Mouse (Mus musculus): ENCODE measurements around the gene Gm17268. TPM values are rescaled to one million over a fixed set of nuclear protein-coding genes. Genes with fewer than 3 reads are reported as not detected.

The Gm17268 gene
- not detected in 2 replicates for polyA plus RNA-seq (2016; fragmentation: Nextera tagmentation; extraction: Ambion mirVana)

DNA sequence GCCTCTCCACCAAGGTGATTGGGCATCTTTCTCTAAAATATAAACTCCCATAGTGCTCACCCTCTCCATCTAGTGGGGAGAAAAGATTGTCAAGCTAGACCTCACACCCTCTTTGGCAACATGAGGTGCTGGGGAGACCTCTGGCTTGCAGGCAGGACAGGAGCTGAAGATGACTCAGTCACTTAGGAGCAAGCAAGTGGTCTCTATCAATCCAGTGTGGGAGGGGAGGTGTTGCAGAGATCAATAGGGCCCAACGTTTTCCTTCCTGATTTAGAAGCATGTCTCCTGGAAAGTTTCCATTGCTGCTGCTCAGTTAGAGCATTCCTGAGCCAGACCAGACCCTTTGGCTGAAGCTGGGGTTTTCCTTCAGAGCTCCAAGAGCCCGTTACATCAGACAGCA lies at the start of gene Gm17268:
Gene Gm17268, minus strand, starts transcription at position 28 of the 400 bp plus-strand sequence.
- Histone ChIP-seq H3K27me3 (ENCODE audit: insufficient read depth, poor library complexity, severe bottlenecking) (no peaks in the 10 kb centered on the region), H3K36me3 (no peaks in the 10 kb centered on the region), H3K27ac (no peak within 1 kb of the TSS), H3K4me3 (no peak within 1 kb of the TSS), H3K9me3 (no peaks in the 10 kb centered on the region), H3K4me1 (peaks cover 9% of the 10 kb centered on the region; the same call in 1 of the 2 replicates)
- 22% methylated on average over 2 of the region's 2 CpGs for WGBS
- DNase-seq (ENCODE audit: low spot score), result no peak

DNA sequence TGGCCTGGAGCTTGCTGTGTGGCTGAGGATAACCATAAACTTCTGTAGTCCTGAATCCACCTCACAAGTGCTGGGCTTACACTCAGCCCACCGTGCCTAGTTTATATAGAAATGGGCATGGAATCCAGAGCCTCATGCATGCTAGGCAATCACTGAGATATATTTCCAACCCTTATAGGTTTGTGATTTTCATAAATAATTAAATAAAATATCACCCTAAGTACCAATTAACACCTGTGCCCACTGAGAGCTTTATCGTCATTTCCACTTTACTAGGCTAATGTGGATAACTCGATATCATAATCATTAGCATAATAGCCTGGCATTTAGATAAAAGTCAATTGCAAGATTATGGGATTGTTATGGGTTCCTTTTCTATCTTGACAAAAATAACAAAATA lies 46.0 kb upstream of the Gm17268 start:
- H3K36me3 ChIP-seq, result no peaks in the 10 kb centered on the region
- no peak for DNase-seq (ENCODE audit: low spot score)
- no peaks in the 10 kb centered on the region for H3K4me1 ChIP-seq
- H3K4me3 ChIP-seq, result no peak overlapping the region
- no peak overlapping the region for H3K27ac ChIP-seq
- H3K9me3 ChIP-seq, result no peaks in the 10 kb centered on the region
- WGBS, result 82% methylated on average over 3 of the region's 3 CpGs
- no peaks in the 10 kb centered on the region for H3K27me3 ChIP-seq (ENCODE audit: insufficient read depth, poor library complexity, severe bottlenecking)

DNA sequence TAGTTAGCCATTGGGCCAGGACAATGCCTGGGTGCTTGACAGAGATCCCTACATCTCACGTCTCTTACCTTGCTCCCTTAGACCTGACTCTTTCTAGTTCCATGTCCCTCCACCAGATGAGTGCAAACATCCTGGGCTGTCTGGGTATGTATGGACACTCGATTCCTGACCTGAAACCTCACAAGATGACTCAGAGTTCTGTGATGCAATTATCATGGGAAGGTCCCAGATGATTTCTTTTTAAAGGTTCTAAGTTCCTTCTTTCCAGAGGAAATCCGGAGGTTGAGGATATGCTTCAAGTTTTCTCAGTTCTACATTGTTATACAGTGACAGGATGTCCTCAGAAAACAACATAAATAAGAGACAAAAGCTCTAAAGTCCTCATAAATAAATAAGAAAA lies 42.5 kb upstream of the Gm17268 start:
- no peaks in the 10 kb centered on the region for H3K4me1 ChIP-seq
- H3K4me3 ChIP-seq, result no peak overlapping the region
- WGBS, result 71% methylated on average over 3 of the region's 3 CpGs
- H3K9me3 ChIP-seq, result no peaks in the 10 kb centered on the region
- H3K27me3 ChIP-seq (ENCODE audit: insufficient read depth, poor library complexity, severe bottlenecking), result no peaks in the 10 kb centered on the region
- DNase-seq (ENCODE audit: low spot score), result peak; percentile 22
- no peak overlapping the region for H3K27ac ChIP-seq
- H3K36me3 ChIP-seq, result no peaks in the 10 kb centered on the region

DNA sequence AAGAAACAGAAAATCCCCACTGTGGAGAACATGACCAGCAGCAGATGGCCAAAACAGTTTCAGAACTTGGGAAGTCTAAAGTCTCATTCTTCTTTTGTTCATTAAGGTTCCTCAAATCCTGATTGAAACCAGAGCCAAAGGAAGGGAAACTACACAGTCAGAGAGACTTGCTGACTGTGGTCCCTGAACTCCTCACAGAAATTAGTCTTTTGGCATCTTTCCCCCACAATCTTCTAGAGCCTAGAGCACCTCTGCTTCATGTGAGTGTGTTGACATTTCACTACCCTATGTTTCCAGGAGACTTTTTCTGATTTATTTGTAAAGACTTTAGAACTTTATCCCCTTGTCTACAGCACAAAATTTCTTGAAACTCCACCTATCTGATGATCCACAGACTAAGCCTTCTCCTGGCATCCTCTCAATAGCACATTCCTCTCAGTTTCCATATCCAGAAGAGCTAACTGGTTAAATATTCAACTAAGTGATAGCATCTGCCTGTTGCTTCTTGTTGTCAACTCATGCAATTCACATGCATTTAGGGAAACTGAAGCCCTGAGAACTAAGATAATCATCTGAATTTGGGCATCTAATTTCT lies 39.9 kb upstream of the Gm17268 start:
- no peaks in the 10 kb centered on the region for H3K36me3 ChIP-seq
- no peak overlapping the region for H3K4me3 ChIP-seq
- H3K4me1 ChIP-seq, result no peaks in the 10 kb centered on the region
- no peaks in the 10 kb centered on the region for H3K27me3 ChIP-seq (ENCODE audit: insufficient read depth, poor library complexity, severe bottlenecking)
- no peak for DNase-seq (ENCODE audit: low spot score)
- no peak overlapping the region for H3K27ac ChIP-seq
- H3K9me3 ChIP-seq, result no peaks in the 10 kb centered on the region

DNA sequence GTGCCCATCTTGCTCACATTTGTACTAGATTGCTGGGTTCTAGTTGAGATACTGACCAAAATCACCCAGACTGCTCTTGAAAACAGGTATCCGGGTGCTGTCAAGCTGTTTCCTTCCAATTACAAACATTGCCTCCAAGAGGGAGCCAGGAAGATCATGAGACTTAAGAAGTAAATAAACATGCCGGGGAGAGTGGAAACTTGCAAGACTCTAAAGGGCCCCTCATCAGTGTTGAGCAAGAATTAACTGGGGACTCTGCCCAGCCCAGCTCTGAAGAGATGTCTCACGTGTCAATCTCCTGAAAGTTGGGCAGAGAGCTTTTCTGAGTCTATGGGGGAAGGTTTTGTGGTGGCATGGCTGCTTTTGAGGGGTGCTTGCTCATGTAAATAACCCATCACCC lies 38.7 kb upstream of the Gm17268 start:
- Histone ChIP-seq H3K9me3 (no peaks in the 10 kb centered on the region), H3K4me1 (no peaks in the 10 kb centered on the region), H3K27ac (no peak overlapping the region), H3K36me3 (no peaks in the 10 kb centered on the region), H3K27me3 (ENCODE audit: insufficient read depth, poor library complexity, severe bottlenecking) (no peaks in the 10 kb centered on the region), H3K4me3 (no peak overlapping the region)
- 68% methylated on average over 3 of the region's 3 CpGs for WGBS
- peak; percentile 31 for DNase-seq (ENCODE audit: low spot score)

DNA sequence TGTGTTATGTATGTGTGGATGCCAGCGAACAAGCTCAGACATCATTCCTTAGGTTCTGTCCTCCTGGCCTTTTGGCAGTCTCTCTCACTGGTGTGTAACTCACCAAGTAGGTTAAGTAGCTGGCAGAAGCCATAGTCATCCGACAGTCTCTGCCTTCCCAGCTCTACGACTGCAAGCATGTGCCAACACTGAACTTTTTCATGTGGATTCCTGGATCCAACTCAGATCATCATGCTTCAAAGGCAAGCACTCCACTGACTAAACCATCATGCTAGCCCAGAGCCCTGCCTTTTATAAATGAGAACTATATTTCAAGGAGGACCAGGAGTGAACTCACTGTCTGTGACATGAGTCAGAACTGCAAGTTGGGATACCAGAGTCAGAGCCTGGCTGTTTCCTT lies 35.3 kb upstream of the Gm17268 start:
- no peaks in the 10 kb centered on the region for H3K9me3 ChIP-seq
- H3K4me1 ChIP-seq, result no peaks in the 10 kb centered on the region
- no peaks in the 10 kb centered on the region for H3K36me3 ChIP-seq
- no peak for DNase-seq (ENCODE audit: low spot score)
- no peak overlapping the region for H3K4me3 ChIP-seq
- 86% methylated on average over 3 of the region's 3 CpGs for WGBS
- no peak overlapping the region for H3K27ac ChIP-seq
- peaks cover 4% of the 10 kb centered on the region; the same call in 1 of the 2 replicates for H3K27me3 ChIP-seq (ENCODE audit: insufficient read depth, poor library complexity, severe bottlenecking)

DNA sequence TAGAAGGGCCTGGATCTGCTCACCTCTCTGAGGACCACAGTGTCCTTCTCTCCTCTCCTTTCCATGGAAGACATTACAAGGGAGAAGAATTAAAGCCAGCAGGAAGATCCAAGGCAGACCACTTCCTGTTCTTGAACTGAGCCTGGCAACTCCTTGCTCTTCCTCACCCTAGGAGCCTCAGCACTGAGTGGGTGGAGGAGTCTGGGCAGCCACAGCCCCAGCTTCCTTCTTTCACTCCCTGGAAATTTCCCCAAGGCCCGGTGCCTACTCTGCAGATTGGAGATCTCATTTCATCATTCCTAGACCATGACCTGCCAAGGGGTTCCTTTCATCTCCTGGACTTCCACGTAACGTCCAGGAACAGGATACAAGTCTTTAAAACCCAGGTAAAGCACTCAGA lies 34.6 kb upstream of the Gm17268 start:
- Histone ChIP-seq H3K4me3 (no peak overlapping the region), H3K27me3 (ENCODE audit: insufficient read depth, poor library complexity, severe bottlenecking) (peaks cover 4% of the 10 kb centered on the region; the same call in 1 of the 2 replicates), H3K27ac (no peak overlapping the region), H3K4me1 (no peaks in the 10 kb centered on the region), H3K9me3 (no peaks in the 10 kb centered on the region), H3K36me3 (no peaks in the 10 kb centered on the region)
- 77% methylated on average over 3 of the region's 3 CpGs for WGBS
- DNase-seq (ENCODE audit: low spot score), result no peak

DNA sequence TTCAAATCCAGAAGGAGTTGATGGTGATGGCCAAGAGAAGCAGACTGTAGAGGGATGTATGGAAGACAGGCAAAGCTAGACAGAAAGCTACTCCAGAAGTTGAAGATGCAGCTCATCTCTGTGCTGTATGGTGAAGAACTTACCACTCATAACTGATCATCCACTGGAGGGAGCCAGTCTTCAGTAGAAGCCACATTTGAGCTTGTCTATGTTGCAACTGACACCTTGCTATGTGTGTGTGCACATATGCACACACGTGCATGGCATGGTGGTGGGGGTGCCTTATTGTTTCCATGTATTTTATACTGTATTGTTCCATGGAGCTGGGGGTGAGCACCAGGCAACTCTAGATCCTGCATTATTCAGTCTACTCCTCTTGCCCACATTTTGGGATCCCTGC lies 34.0 kb upstream of the Gm17268 start:
- Histone ChIP-seq H3K4me1 (no peaks in the 10 kb centered on the region), H3K27ac (no peak overlapping the region), H3K36me3 (no peaks in the 10 kb centered on the region), H3K9me3 (no peaks in the 10 kb centered on the region), H3K4me3 (no peak overlapping the region), H3K27me3 (ENCODE audit: insufficient read depth, poor library complexity, severe bottlenecking) (peaks cover 4% of the 10 kb centered on the region; the same call in 1 of the 2 replicates)
- no peak for DNase-seq (ENCODE audit: low spot score)
- WGBS, result 66% methylated on average over 1 of the region's 1 CpGs

DNA sequence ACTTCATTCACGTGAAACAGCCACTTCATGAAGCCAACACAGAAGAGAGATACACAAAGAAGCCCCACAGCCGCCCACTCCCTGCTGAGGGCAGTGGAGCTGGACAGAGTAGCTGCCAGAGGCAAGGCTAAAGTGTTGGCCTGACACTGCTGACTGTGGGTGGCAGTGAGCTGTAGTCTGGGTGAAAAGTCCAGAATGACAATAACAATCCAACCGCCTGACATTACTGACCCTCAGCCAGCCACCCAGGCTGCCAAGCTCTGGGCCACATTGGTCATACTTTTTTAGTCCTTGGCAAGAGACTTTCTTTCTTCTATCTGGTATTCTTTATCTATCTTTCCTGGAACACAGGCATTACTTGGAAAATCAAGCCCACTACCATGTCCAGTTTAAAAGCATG lies 32.7 kb upstream of the Gm17268 start:
- no peaks in the 10 kb centered on the region for H3K9me3 ChIP-seq
- H3K36me3 ChIP-seq, result no peaks in the 10 kb centered on the region
- no peak overlapping the region for H3K4me3 ChIP-seq
- no peak for DNase-seq (ENCODE audit: low spot score)
- no peak overlapping the region for H3K27ac ChIP-seq
- no peaks in the 10 kb centered on the region for H3K4me1 ChIP-seq
- peaks cover 4% of the 10 kb centered on the region; the same call in 1 of the 2 replicates for H3K27me3 ChIP-seq (ENCODE audit: insufficient read depth, poor library complexity, severe bottlenecking)
- WGBS, result 80% methylated on average over 3 of the region's 3 CpGs

DNA sequence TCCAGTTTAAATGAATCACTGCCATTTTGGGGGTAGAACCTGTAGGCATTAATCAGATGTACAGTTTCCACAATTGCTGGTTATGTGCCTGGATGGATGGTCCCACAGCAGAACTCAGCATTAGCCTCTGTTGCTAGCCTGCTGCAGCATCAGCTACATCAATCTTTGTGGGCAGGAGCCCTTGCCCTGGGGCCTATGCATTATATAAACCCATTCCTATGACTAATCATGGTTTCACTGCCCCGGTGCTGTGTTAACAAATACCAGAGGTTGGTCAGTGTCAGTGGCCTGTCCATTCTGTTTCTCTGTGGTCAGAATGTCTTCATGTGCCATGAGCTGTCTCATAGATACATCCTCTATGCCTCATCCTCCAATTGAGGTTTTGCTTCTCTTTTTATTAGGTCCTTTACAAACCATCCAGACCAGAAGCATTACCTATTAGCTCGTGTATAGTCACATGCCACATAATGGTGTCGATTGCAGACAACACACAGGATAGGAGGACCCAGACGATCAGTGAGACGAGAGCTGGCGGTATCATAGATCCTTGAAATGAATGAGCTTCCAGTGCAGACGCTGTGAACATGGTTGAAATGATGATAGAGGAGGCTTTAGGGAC lies 28.7 kb upstream of the Gm17268 start:
- DNase-seq (ENCODE audit: low spot score), result peak; percentile 10
- 72% methylated on average over 7 of the region's 7 CpGs for WGBS
- Histone ChIP-seq H3K27ac (no peak overlapping the region), H3K9me3 (no peaks in the 10 kb centered on the region), H3K4me1 (no peaks in the 10 kb centered on the region), H3K4me3 (no peak overlapping the region), H3K36me3 (no peaks in the 10 kb centered on the region), H3K27me3 (ENCODE audit: insufficient read depth, poor library complexity, severe bottlenecking) (peaks cover 4% of the 10 kb centered on the region; the same call in 1 of the 2 replicates)

DNA sequence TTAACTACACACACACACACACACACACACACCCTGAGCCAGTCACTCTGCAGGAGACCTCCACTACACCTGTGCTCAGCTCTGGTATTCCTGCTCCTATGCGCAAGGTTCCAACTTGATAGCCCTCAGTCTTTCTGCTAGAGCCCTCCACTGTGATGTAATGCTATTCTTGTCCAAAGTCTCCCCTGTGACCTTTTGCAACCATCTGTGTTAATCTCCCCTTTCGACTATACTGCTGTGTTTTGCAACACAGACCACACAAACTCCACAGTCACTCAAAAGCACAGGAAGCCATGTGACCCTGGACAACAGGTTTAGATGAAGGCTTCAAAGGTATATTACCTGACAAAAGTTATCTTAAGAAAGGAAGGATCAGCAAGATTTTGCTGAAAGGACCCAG lies 25.1 kb upstream of the Gm17268 start:
- WGBS, result 81% methylated on average over 2 of the region's 2 CpGs
- Histone ChIP-seq H3K4me1 (no peaks in the 10 kb centered on the region), H3K27me3 (ENCODE audit: insufficient read depth, poor library complexity, severe bottlenecking) (no peaks in the 10 kb centered on the region), H3K4me3 (no peak overlapping the region), H3K36me3 (no peaks in the 10 kb centered on the region), H3K9me3 (no peaks in the 10 kb centered on the region), H3K27ac (no peak overlapping the region)
- DNase-seq (ENCODE audit: low spot score), result no peak

DNA sequence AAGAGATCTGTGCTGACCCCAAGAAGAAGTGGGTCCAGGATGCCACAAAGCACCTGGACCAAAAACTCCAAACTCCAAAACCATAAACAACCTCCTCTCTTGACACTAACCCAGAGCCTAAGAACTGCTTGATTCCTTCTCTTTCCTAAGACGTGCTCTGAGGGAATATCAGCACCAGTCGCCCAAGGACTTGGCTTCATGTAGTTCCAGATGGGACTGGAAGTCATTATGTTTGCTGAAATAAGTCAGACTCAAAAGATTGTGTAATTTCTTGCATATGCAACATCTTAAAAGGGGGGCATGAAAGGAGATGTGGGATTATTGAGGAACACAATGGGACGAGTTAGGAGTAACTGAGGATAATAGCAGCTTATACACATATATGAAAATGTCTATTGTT lies 23.9 kb upstream of the Gm17268 start:
- no peaks in the 10 kb centered on the region for H3K4me1 ChIP-seq
- no peaks in the 10 kb centered on the region for H3K9me3 ChIP-seq
- DNase-seq (ENCODE audit: low spot score), result no peak
- no peak overlapping the region for H3K27ac ChIP-seq
- H3K36me3 ChIP-seq, result no peaks in the 10 kb centered on the region
- WGBS, result 74% methylated on average over 3 of the region's 3 CpGs
- no peaks in the 10 kb centered on the region for H3K27me3 ChIP-seq (ENCODE audit: insufficient read depth, poor library complexity, severe bottlenecking)
- H3K4me3 ChIP-seq, result no peak overlapping the region

DNA sequence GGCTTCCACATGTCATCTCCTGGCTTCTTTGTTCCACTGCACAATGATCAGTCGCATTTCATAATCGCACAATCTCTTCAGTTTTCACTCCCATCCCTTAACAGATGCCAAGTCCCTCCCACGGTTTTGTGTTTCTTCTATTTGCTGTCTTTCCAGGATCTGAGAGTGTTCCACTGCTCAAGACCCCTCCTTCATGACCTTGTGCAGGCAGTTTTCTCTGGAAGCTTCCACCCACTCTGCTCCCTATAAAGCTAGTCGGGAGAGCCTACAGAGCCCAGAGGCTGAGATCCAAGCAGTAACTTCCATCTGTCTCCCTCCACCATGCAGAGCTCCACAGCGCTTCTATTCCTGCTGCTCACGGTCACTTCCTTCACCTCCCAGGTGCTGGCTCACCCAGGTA lies 19.3 kb upstream of the Gm17268 start, which contains the start of gene Ccl11:
Gene Ccl11, plus strand, starts transcription at position 178 of the 400 bp plus-strand sequence.
- Histone ChIP-seq H3K4me1 (no peaks in the 10 kb centered on the region), H3K27ac (no peak within 1 kb of the TSS), H3K4me3 (no peak within 1 kb of the TSS), H3K36me3 (no peaks in the 10 kb centered on the region), H3K9me3 (no peaks in the 10 kb centered on the region), H3K27me3 (ENCODE audit: insufficient read depth, poor library complexity, severe bottlenecking) (no peaks in the 10 kb centered on the region)
- 76% methylated on average over 6 of the region's 6 CpGs for WGBS
- DNase-seq (ENCODE audit: low spot score), result no peak

DNA sequence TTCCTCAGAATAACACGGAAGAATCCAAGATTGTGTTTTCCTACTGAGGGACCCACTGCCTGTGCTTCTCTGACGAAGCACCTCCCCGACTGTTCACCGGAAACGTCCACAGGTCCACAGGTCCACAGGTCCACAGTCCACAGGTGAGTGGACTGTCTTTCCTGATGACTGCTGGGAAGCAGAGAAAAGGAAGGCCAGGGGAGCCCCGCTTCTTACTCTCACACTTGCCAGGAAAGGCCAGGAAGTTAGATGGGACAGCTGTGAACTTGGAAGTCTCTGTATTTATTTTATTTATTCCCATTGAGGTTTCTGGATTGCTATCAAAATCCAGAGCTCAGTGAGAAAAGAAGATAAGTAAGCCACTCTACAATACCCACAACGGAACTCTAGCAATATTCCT lies 15.5 kb upstream of the Gm17268 start:
- no peaks in the 10 kb centered on the region for H3K4me1 ChIP-seq
- no peaks in the 10 kb centered on the region for H3K27me3 ChIP-seq (ENCODE audit: insufficient read depth, poor library complexity, severe bottlenecking)
- H3K36me3 ChIP-seq, result no peaks in the 10 kb centered on the region
- no peak overlapping the region for H3K4me3 ChIP-seq
- no peaks in the 10 kb centered on the region for H3K9me3 ChIP-seq
- WGBS, result 81% methylated on average over 7 of the region's 7 CpGs
- DNase-seq (ENCODE audit: low spot score), result no peak
- H3K27ac ChIP-seq, result no peak overlapping the region

Data from heart, embryonic 10.5 days (tissue).